Mouse (Mus musculus) bone marrow, adult 2 months (tissue): ENCODE measurements around the gene Lin7a. TPM values are rescaled to one million over a fixed set of nuclear protein-coding genes. Genes with fewer than 3 reads are reported as not detected.

Source experiments
- H3K27ac ChIP-seq: fragments of 200-500 bp; 2 replicates; pipeline ENCODE4 v1.5.1; 2012; ENCODE audit warnings: low read depth, mild to moderate bottlenecking, control low read depth, inconsistent platforms, low read length; ENCODE audit not compliant: control insufficient read depth, poor library complexity, insufficient read depth
- H3K4me1 ChIP-seq: fragments of 200-500 bp; 2 replicates; pipeline ENCODE4 v1.6.1; 2011; ENCODE audit warnings: low read length; ENCODE audit not compliant: control insufficient read depth, insufficient read depth
- H3K4me3 ChIP-seq: fragments of 200-500 bp; replicated peaks from 2 replicates; pipeline ENCODE3; 2011; ENCODE audit warnings: mild to moderate bottlenecking, low read depth, low read length, control low read depth; ENCODE audit not compliant: control insufficient read depth
- CTCF ChIP-seq: fragments of 200-500 bp; IDR thresholded peaks from 2 replicates; pipeline ENCODE4 v1.5.1; 2011; ENCODE audit warnings: low read length, control low read depth; ENCODE audit not compliant: control insufficient read depth, insufficient read depth
- POLR2A ChIP-seq: fragments of 200-500 bp; IDR thresholded peaks from 2 replicates; pipeline ENCODE4 v1.6.1; 2011; ENCODE audit warnings: low read depth, mild to moderate bottlenecking, control low read depth, low read length, borderline replicate concordance; ENCODE audit not compliant: control insufficient read depth
- WGBS: fragments of 180-500 bp; shearing (Covaris S2); methylation state at CpG from one replicate; pipeline ENCODE4 v1.1.7; 2018; 5-methylcytosine and 5-hydroxymethylcytosine counted together
- polyA plus RNA-seq: library from polyadenylated mRNA; stranded (reverse); fragments of >200 nt; gene quantifications from 2 replicates; pipeline ENCODE4 v1.2.4, GENCODE M21; 2011; ENCODE audit warnings: low replicate concordance; ENCODE audit not compliant: missing spikeins, insufficient read depth, insufficient read length

The Lin7a gene
- polyA plus RNA-seq, 1 experiment = 0.65 TPM

GRCm38 (mm10) chr10:107313395-107313794 is 41.9 kb downstream of the Lin7a start:
- Histone ChIP-seq H3K4me1 (no peaks in the 10 kb centered on the region), H3K27ac (no peak overlapping the region), H3K4me3 (no peak overlapping the region)
- WGBS = 60% methylated on average over 3 of the region's 3 CpGs
- TF ChIP-seq CTCF = no peak
- no peak for TF ChIP-seq POLR2A

- no peak for TF ChIP-seq POLR2A
- TF ChIP-seq CTCF = no peak
- H3K27ac ChIP-seq = no peak overlapping the region
- no peak overlapping the region for H3K4me3 ChIP-seq
- no peaks in the 10 kb centered on the region for H3K4me1 ChIP-seq
These were observed 43.8 kb downstream of the Lin7a start for GRCm38 (mm10) chr10:107315251-107315650.

GRCm38 (mm10) chr10:107315681-107316080 is 44.2 kb downstream of the Lin7a start:
- TF ChIP-seq CTCF = no peak
- no peak for TF ChIP-seq POLR2A
- Histone ChIP-seq H3K4me1 (no peaks in the 10 kb centered on the region), H3K4me3 (no peak overlapping the region), H3K27ac (no peak overlapping the region)
- 76% methylated on average over 5 of the region's 5 CpGs for WGBS

GRCm38 (mm10) chr10:107316100-107316499 is 44.6 kb downstream of the Lin7a start:
- Histone ChIP-seq H3K27ac (no peak overlapping the region), H3K4me1 (no peaks in the 10 kb centered on the region), H3K4me3 (no peak overlapping the region)
- WGBS = 68% methylated on average over 2 of the region's 2 CpGs
- TF ChIP-seq POLR2A (no peak), CTCF (no peak)

GRCm38 (mm10) chr10:107319648-107320047 is 48.2 kb downstream of the Lin7a start:
- Histone ChIP-seq H3K4me1 (no peaks in the 10 kb centered on the region), H3K27ac (no peak overlapping the region), H3K4me3 (no peak overlapping the region)
- WGBS = 64% methylated on average over 2 of the region's 2 CpGs
- no peak for TF ChIP-seq CTCF
- TF ChIP-seq POLR2A = no peak

- TF ChIP-seq POLR2A = no peak
- no peak for TF ChIP-seq CTCF
- no peaks in the 10 kb centered on the region for H3K4me1 ChIP-seq
- no peak overlapping the region for H3K27ac ChIP-seq
- H3K4me3 ChIP-seq = no peak overlapping the region
- 87% methylated on average over 7 of the region's 7 CpGs for WGBS
These were observed 52.4 kb downstream of the Lin7a start for GRCm38 (mm10) chr10:107323865-107324264.

GRCm38 (mm10) chr10:107325558-107325957 is 54.1 kb downstream of the Lin7a start:
- WGBS = 79% methylated on average over 5 of the region's 5 CpGs
- no peak for TF ChIP-seq POLR2A
- no peak for TF ChIP-seq CTCF
- H3K4me3 ChIP-seq = no peak overlapping the region
- no peak overlapping the region for H3K27ac ChIP-seq
- no peaks in the 10 kb centered on the region for H3K4me1 ChIP-seq

- no peak overlapping the region for H3K4me3 ChIP-seq
- WGBS = 79% methylated on average over 3 of the region's 3 CpGs
- H3K27ac ChIP-seq = no peak overlapping the region
- H3K4me1 ChIP-seq = no peaks in the 10 kb centered on the region
- TF ChIP-seq POLR2A (no peak), CTCF (no peak)
These were observed 68.0 kb downstream of the Lin7a start for GRCm38 (mm10) chr10:107339524-107339923.

GRCm38 (mm10) chr10:107341151-107341550 is 69.7 kb downstream of the Lin7a start:
- Histone ChIP-seq H3K27ac (no peak overlapping the region), H3K4me3 (no peak overlapping the region), H3K4me1 (no peaks in the 10 kb centered on the region)
- 73% methylated on average over 4 of the region's 4 CpGs for WGBS
- TF ChIP-seq POLR2A (no peak), CTCF (no peak)

- no peaks in the 10 kb centered on the region for H3K4me1 ChIP-seq
- WGBS = 60% methylated on average over 3 of the region's 3 CpGs
- TF ChIP-seq CTCF (no peak), POLR2A (no peak)
- H3K4me3 ChIP-seq = no peak overlapping the region
- no peak overlapping the region for H3K27ac ChIP-seq
These were observed 72.7 kb downstream of the Lin7a start for GRCm38 (mm10) chr10:107344200-107344599.
